Mouse (Mus musculus) erythroblast, embryonic 14.5 days (primary cell): ENCODE data around the gene Ckap4.

Source experiments
- GATA1 ChIP-seq: IDR thresholded peaks from 2 replicates; pipeline ENCODE4 v1.6.1; 2012; ENCODE audit warnings: low read length, inconsistent platforms, mixed read lengths
- TAL1 ChIP-seq: IDR thresholded peaks from 3 replicates; pipeline ENCODE4 v1.6.1; 2012; ENCODE audit warnings: low read length, inconsistent platforms, mixed read lengths

DNA sequence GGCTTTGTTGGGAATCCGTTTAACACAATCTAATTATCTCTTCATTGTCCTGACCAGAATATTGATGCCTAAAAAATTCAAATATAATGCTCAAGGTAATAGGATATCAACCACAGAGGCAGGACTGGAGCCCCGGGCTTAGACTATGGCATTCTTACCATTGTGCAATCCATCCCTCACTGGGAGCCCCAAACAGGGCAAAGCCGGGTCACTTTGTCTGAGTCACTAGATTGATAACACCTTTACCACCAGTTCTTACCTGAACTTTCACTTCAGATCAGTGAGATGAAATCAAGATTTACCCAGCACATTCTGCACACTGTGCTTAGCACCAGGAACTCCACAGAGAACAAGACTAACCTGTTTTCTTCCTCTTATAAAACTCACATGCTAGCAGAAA lies 50.3 kb downstream of the Ckap4 start:
- TF ChIP-seq TAL1 (no peak), GATA1 (no peak)
